Mouse (Mus musculus) midbrain, embryonic 16.5 days (tissue): ENCODE measurements around the gene Vmn2r85. TPM values are rescaled to one million over a fixed set of nuclear protein-coding genes. Genes with fewer than 3 reads are reported as not detected.

Experiments
- polyA plus RNA-seq: library from polyadenylated mRNA; unstranded; fragments of >200 nt; fragmentation: Nextera tagmentation; extraction: Ambion mirVana; gene quantifications from 2 replicates; pipeline ENCODE4 v1.2.1, GENCODE M21; 2015

The Vmn2r85 gene
- polyA plus RNA-seq, 1 experiment from 2014 or later: not detected

Other genes starting within 250 kb of the Vmn2r85 start
- gene Olfr826, start 245.5 kb downstream of the Vmn2r85 start, polyA plus RNA-seq: not detected in 2 replicates
- gene Olfr827, start 215.3 kb downstream of the Vmn2r85 start, polyA plus RNA-seq: not detected in 2 replicates
- 1.9 and 2.8 TPM in 2 replicates for gene Neurod4, start 149.5 kb downstream of the Vmn2r85 start, polyA plus RNA-seq
- gene Tespa1, start 106.8 kb downstream of the Vmn2r85 start, polyA plus RNA-seq: not detected in 2 replicates
- 0.03 and 0.05 TPM in 2 replicates for gene Vmn2r84, start 35.4 kb downstream of the Vmn2r85 start, polyA plus RNA-seq
- gene Vmn2r86, start 26.3 kb upstream of the Vmn2r85 start, polyA plus RNA-seq: 0.05 and 0.11 TPM in 2 replicates
- 0.09 and 0.13 TPM in 2 replicates for gene Vmn2r87, start 67.7 kb upstream of the Vmn2r85 start, polyA plus RNA-seq